Mouse (Mus musculus) thymus, postnatal 4 days (tissue): ENCODE data around the gene Csrnp2.

Experiments
- DNase-seq: peaks from one replicate; pipeline ENCODE4 v3.0.0; 2021

The Csrnp2 gene

DNA sequence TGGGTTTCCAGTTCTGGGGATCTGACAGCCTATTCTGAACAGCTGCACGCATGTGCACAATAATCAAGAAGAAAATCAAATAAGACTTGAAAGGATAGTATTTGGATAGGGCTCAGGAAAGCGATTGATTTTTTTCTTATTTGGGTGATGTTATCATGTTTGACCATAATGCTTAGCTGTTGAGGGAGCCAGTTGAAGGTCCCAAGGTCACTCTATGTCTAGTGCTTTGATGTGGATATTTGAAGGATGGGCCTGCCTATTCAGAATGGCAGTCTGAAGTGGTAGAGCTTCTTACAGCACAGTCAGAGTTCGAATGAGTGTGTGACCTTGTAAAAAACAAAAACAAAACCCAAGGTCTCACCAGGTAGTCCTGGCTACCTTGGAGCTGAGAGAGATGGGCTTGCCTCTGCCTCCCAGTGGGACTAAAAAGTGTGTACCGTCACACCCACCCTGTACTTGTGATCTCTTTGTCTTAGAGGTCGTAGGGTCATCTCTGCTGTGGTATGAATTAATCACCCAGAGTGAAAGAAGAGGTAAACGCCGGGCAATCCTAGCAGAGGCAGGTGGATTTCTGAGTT lies 21.3 kb downstream of the Csrnp2 start:
- no peak for DNase-seq

DNA sequence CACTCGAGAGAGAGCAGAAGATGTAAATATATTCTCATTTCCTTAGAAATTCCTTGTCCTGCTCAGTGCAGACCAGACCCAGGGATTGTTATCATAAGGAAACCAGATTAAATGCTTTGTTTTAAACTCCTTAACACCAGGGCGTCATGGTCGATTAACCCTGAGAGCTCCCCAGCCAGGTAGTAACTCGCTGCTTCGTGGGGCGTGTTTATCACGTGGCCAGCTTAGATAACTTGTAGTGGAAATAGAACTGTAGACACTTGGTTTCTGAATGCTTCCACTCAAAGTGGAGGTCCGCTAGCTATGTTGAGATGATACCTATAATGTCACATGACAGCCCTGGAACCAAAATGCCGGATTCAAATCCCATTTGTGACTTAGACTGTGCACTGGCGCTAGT lies 25.3 kb downstream of the Csrnp2 start:
- no peak for DNase-seq

DNA sequence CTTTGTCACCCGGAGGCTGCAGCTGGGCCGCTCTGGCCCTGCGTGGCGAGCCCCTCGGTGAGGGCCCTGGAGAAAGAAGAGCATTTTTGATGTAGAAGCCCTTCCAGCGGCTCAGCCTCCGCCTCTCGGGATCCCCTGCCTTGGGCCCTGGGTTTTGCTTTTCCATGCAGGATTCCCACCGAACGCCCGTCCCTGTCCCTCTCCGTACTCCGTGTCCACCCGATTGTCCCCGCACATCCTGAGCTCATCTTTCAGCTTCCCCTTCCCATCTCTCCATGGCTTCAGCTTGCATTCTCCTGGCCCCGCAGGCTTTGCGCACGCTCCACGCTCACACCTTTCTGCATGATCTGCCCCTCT lies 26.1 kb downstream of the Csrnp2 start:
- DNase-seq, result no peak

DNA sequence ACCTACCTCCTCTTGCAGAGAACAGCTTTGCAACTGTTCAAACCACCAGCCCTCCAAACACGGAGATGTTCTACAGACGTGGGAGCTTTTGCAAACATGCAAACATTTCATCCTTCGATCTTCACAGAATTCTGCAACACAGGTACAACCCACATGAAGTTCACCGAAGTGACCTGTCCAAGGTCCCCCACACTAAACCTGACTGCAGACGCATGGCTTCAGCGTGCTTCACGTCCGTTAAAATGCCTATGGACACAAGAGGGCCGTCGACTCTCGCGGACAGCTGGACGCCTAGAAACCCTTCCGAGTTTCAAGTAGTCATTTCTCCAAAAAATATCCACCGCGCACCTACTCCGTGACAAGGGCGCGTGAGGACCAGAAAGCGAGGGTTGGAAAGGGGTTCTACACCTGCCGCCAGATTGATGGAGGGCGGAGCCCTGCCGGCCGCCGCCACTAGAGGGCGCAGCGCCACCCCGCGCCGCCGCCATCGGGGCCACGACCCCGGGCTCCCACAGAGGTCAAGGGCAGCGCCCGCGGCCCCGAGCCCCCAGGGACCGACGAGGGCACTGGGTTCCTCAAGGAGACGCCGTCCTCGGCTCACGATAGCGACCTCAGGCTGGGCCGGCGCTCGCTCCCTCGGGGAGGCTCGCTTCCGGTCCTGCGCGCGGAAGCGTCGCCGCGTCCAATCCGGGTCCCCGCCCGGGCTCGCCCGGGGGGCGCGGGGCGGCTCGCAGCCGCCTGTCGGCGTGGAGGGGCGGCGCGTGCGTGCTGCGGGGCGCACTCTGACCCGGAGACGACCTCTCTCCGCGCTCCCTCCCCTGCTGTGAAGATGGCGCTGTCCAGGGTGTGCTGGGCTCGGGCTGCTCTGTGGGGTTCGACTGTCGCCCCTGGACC lies 26.7 kb downstream of the Csrnp2 start, which contains the start of gene Letmd1:
TSS of gene Letmd1 (plus strand) at position 729 of the 894 bp plus-strand sequence.
- peak; percentile 92 for DNase-seq

DNA sequence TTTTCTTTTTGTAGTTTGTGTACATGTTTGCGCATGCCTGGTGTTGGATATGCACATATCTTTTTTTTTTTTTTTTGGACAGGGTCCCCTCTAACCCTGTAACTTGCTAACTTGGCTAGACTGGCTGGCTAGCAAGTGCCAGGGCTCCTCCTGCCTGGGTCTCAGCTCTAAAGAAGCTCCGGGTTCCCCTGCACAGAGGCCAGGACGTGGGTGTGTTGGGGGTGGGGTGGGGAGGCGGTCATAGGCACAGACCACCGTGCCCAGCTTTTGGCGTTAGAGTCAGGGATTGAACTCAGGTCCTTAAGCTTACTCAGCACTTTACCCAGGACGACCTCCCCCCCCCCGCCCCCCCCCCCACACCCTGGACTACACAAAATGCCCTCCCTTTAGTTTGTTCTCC lies 27.6 kb downstream of the Csrnp2 start:
- DNase-seq, result no peak

DNA sequence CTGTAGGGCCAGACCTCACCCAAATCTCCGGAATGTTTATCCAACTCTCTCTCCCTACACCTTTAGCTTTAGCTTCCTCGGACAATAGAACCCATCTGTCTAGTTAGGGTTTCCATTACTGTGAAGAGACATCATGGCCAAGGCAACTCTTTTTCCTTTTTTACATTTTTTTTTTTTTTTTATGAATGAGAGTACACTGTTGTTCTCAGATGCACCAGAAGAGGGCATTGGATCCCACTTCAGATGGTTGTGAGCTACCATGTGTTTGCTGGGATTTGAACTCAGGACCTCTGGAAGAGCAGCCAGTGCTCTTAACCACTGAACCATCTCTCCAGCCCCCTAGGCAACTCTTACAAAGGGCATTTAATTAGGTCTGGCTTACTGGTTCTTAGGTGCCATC lies 29.9 kb downstream of the Csrnp2 start:
- no peak for DNase-seq

DNA sequence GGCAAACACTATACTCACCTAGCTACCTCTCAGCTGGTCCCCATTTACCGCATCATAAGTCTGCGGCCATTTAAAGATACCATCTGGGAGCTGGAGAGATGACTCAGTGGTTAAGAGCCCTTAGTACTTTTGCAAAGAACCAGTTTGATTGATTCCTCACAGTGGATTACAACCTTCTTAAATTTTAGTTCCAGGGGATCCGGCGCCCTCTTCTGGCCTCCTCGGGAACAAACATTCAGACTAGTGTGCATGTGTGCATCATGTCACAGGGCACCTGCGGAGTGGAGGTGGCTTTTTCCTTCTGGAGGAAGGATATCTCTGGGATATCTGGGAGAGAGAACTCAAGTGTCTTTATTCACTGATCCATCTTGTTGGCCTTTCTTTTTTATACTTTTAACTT lies 31.6 kb downstream of the Csrnp2 start:
- DNase-seq, result peak; percentile 88

DNA sequence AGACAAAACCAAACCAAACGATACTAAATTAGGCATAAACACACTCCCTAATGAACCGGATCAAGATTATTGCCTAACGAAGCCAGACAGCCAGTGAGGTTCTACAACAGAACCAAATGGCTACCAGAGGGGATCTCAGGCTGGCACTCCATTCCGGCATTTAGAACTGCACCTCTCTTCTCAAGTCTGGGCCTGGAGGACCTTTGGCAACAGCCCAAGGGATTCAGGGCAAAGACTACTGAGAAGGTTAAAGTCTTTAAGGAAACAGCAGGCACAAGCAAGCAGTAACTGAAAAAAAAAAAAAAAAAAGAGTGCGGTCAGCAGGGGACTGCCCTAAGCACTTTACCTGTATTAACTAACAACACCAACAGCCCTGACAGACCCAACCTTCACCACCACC lies 33.2 kb downstream of the Csrnp2 start:
- no peak for DNase-seq

DNA sequence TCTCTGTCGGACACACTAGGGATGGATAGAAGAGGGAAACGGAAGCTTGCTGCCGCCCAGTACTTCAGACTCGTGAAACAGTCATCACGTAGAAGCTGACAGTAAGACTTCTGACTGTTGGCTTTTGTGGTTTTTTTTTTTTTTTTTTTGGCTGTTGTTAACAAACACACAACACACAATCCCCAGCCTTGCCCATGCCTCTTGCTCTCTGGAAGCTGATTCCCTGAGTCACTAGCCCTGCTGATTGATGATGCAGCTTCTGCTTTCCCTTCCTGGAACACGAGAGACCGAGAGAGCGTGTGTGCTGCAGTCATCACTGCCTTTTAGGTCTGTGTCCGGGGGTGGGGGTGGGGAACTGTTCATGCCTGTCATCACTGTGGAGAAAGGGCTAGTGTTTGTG lies 33.6 kb downstream of the Csrnp2 start:
- no peak for DNase-seq

DNA sequence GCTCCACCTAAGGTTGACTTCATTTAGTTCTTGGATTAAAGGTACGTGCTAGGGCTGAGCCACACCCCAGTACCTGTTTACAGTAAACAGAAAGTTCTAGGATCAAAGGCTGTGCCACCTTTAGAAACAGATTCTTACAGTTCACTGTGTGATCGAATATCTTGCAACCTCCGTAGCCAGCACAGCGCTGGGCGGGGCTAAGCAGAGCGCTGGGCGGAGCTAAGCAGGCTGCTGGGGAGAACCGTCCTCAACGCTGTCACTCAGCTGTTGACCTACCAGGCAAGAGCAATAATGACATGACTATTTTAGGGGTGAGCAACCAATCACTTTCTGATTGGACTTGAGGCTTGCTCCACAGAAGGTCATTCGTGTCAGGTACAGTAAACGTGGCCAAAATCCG lies 34.3 kb downstream of the Csrnp2 start:
- peak; percentile 82 for DNase-seq

DNA sequence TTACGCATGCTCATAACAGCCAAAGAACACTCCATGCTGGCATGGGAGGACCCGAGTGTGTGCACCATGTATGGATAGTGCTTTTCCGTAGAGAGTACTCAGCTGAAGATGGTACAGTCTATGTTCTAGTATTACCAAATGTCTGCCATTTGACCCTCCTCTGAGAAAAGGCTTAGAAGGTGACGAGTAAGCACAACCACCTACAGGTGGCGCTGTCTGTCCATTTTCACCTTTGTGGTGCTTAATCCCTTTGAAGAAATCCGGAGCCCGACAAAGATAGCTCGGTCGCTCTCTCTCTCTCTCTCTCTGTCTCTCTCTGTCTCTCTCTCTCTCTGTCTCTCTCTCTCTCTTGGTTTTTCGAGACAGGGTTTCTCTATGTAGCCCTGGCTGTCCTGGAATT lies 37.2 kb downstream of the Csrnp2 start:
- DNase-seq, result peak; percentile 87

DNA sequence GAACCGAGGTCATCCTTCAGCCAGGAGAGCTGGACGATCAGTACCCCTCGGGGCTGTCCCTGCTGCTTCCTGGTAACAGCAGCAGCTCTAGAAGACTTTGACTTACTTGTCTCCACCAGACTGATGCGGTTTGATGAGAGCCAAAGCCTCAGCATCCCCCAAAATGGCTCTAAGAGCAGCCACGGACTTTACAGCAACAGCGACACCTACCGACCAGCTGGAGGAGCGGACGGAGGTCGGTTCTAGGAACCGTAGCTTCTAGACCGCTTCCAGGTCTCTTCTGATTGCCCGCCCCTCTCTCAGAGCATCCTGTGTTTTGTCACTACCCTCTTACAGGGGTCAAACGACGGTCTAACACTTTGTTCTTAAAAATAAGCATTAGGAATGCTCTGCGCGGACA lies 37.9 kb downstream of the Csrnp2 start:
- DNase-seq, result peak; percentile 91

DNA sequence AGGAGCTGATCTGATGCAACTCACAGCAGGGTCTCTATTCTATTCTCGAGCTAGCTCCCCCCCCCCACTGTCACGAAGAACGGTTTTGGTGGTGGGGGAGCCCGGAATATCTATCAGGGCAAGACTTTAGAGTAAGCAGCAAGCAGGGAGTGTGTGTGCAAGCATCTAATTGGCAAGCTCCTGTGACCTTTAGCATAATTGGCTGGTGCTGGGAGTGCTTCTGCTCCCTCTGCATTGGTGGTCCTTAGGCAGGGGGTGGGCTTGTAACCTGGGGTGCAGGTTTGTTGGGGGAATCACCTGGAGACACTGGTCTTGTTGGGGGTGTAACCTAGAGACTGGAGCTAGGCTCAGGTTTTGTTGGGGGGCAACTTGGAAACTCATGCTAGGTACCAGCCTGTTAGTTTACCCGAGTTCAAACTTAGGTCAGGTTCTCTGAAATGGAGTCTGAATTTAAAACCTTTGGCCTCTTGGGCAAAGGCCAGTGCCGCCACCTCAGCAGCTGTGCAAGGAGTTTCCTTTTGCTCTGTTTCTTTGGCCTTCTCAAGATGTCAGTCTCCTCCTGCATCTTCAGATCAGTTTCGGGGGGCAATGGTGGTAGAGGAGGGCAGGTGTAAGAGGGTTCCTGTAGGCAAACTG lies 38.8 kb downstream of the Csrnp2 start:
- no peak for DNase-seq

DNA sequence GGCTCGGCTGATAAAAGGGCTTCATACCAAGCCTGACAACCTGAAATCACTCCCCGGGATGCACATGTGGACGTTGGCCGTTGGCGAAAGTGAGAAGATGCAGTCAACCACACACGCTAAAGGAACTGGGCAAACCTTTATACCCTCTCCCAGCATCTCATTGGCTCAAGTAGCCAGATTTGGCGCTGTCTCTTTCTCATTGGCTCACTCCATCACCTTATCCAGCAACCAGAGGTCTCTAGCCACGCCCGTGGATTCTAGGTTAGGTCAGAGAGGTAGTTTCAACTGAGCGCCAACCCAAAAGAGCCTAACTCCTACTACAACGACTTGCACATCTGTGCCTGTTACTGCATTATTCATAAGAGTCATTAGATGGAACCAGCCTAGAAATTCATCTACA lies 42.8 kb downstream of the Csrnp2 start:
- DNase-seq, result no peak

DNA sequence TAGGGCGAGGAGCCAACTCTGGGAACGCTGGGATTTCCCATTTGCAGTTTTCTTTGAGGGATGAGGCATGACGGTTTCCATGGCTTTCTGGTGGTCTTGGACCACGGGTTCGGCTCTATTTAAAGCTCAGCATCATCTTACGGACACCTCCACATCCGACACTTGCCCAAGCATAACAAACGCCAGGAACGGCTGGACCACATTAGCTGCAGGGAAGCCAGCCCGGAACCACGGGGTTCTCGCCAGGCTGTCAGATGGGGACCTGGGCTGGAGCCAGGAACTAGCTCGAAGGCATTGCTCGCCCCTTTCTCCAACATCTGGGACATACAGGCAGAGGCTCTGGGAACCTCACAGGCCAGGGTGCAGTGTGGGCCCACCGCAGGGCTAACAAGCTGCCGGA lies 44.0 kb downstream of the Csrnp2 start:
- no peak for DNase-seq

DNA sequence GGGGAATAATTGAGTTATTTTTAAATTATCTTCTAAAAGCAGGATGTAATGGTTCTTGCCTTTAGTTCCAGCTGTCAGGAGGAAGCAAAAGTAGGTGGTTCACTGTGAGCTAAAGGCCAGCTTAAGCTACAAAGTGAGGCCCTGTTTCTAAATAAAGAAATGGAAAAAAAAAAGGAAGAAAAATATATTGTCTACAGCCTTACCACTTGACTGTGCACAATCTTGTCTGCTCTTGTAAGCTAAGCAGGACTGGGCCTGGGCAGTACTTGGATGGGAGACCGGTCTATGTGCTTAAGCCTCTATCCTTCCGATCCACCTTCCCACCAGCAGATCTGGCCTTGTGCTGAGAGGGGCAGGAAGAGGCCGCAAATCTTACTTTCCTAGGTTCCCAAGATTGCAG lies 45.8 kb downstream of the Csrnp2 start:
- DNase-seq, result no peak

DNA sequence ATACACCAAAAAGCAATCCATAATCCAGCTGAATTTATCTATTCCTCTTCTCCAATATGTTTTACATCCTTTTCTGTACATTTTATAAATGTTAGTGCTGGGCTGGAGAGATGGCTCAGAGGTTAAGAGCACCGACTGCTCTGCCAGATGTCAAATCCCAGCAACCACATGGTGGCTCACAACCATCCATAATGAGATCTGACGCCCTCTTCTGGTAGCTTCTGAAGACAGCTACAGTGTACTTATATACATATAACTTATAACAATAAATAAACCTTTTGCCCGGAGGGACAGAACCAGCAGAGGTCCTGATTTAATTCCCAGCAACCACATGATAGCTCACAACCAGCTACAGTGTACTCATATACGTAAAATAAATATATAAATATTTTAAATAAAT lies 46.7 kb downstream of the Csrnp2 start:
- DNase-seq, result no peak

DNA sequence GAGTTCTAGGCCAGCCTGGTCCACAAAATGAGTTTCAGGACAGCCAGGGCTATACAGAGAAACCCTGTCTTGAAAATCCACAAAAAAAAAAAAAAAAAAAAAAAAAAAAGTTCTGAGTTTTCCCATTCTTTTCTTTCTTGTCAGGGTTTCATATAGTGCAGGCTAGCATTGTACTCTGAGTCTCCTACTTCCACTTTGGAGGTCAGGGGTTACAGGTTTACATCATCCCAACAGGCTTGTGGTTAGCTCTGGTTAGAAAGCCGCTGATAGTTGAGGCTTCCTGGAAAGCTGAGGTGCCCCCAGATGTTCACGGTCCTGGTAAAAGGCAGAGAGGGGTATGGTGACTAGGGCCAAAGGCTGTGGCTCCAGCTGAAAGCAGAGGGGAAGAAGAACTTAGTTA lies 48.4 kb downstream of the Csrnp2 start:
- DNase-seq, result no peak

DNA sequence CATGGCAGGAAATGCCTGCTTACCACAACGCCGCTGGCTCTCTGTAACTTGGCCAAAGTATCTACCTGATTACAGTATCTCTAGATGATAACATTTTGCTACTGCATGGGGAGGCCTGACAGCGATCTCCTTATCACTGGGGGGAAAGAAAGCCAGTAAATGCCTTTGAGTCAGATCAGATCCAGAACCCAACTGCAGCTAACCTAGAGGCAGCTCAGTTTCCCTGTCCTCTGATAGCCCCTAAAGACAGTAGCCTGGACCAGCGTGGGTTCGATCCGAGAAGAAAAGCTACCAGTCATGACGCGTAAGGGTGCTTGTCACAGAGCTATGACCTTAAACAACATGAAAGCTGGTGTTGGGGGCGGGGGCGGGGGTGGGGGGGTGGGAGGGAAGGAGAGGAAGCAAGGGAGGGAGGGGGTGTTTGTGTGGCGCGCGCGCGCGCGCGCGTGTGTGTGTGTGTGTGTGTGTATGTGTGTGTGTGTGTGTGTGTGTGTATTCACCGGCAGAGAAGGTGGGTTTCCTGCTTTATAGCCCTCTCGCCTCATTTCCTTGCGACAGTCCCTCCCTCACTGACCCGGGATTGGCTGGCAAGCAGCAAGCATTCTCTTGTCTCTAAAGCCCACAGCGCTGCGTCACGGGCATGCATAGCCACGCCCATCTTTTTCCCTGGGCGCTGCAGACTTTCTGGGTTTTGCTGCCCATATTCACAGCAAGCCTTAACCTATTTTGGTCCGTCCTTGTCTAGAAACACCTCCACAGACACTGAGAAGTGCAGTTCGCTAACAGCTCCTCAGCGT lies 52.0 kb downstream of the Csrnp2 start:
- DNase-seq, result peak; percentile 87

DNA sequence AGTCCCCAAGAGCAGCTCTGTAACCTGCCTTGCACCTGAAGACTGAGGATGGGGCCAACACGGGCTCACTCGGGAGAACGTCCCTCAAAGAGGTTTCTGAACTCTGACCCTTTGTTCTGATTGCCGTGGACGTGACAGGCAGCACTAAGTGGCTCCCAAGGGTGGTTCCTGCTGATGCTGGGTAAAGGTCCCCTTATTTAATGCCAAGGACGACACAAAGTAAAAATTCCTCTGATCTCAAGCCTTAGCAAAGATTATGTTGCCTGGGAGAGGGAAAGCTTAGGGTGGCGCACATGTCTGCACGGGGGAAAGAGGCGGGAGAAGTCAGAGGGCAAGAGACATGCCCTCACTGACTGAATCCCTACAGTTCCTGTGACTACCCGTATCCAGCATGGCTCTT lies 58.8 kb downstream of the Csrnp2 start:
- DNase-seq, result no peak

DNA sequence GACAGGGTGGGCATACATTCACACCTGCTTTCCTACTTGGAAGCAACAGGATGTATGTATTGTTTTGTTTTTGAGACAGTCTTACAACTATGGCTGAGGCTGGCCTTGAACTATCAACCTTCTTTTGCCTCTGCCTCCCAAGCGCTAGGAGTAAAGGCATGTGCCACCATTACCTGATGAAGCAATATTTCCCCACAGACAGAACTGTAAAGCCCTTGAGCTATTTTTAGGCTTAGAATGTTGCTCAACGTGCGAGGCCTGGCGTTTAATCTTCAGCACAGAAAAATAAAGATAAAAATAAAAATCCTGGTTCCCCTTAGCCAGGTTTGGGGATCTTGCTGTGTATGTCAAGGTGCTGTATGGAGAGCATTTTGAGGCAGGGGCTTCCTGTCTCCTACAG lies 59.2 kb downstream of the Csrnp2 start:
- DNase-seq, result no peak

DNA sequence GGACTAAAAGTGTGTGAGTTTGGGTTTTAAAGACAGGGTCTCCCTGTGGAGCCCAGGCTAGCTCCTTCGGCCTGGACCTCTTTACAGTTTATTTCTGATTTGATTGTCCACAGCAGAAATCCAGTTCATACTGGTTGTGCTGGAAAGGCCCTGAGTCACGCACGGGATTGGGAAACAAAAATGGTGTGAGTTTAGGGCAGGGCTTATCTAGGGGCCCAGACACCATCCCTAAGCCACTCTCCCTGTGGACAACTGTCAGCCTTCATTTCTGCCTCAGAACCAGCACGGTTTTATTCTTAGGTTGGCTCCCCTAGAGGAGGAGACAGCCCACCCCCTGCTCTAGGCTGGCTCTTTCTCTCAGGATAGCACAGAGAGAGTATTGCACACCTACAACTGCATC lies 62.1 kb downstream of the Csrnp2 start:
- DNase-seq, result no peak

DNA sequence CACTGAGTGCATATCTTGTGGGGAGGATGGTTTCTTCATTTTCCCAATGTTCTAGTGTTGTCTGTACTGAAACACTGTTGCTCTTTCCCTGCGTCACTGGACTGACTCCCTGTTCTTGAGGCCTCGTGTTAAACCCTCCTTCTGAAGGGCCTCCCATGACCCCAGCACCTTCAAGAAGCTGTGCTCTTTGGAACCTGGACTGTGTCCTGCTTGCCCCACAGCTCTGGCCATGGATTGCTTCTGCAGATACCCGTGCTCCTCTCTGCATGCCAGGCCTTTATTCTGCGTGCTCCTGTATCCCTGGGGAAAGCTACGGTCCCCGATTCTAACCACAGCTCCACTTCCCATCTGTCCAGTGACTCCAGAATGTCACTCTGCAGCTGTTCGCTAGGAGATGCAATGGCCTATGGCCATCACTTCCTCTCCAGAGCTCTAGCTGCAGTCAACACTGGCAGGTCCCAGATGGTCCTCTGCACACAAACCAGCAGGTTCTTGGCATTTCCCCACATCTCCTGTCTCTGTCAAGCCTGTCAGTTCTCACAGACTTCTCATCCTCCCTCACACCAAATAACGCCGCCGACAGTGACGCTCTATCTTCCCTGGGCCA lies 65.2 kb downstream of the Csrnp2 start:
- DNase-seq, result no peak
